Mouse (Mus musculus): Measurements from ENCODE around the gene Tm9sf2. TPM values are rescaled to one million over a fixed set of nuclear protein-coding genes. Genes with fewer than 3 reads are reported as not detected.
"Not testable (repeated sequence)": the region's sequence is repeated elsewhere in the genome, so short reads cannot be mapped to it uniquely, and the experiment has no call there.

Gene Tm9sf2
- polyA plus RNA-seq, 1 experiment from 2014 or later: 180 TPM

DNA sequence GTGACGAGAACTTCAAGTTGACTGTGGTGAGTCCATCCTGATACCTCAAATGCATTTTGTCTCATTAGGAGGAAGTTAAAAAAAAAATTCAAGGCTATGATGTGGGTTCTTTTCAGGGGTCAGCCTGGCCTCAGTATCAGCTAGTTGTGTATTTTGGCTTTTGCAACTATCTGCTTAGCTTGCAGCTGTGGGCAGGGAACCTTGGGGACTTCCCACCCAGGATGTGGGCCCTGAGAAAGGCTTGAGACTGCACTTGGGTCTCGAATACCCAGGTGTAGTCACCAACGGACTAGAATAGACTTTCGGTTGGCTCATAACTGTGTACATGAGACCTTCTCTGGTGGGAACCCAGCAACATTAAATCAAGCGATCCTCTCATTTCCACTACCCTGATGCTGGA lies 33.4 kb upstream of the Tm9sf2 start:
- H3K27me3 ChIP-seq: no peaks in the 10 kb centered on the region
- 0 out of 2 replicates have a peak, but pooled peaks cover 7% of the 10 kb centered on the region for H3K4me1 ChIP-seq
- 91% methylated on average over 5 of the region's 5 CpGs for WGBS
- no peak overlapping the region for H3K4me3 ChIP-seq (replicated peaks)
- H3K27ac ChIP-seq: no peak overlapping the region
- no peaks in the 10 kb centered on the region for H3K36me3 ChIP-seq
- ATAC-seq (replicated peaks; ENCODE audit: low FRiP score): no peak
- H3K9ac ChIP-seq: no peak overlapping the region
- no peak overlapping the region for H3K4me2 ChIP-seq
- H3K9me3 ChIP-seq (replicated peaks): no peaks in the 10 kb centered on the region

DNA sequence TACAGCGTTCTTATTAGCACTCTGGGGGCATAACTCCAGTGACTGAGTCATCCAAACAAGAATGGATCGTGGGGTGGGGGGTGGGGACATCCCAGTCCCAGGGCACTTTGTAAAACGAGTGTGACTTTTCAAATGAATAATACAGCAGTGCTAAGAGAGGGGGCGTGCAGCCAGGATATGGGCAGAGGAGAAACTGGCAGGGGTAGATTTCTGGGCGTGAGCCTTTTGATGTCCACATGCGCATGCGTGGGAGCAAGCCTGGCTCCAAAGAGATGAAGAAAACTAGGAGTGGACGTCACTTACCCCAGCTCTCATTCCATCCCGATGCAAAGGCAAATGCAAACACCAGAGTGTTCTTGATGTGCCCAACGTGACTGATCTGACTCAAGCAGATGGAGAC lies 32.5 kb upstream of the Tm9sf2 start:
- Histone ChIP-seq H3K9me3 (replicated peaks) (no peaks in the 10 kb centered on the region), H3K4me3 (replicated peaks) (no peak overlapping the region), H3K4me1 (0 out of 2 replicates have a peak, but pooled peaks cover 3% of the 10 kb centered on the region), H3K9ac (no peak overlapping the region), H3K27ac (no peak overlapping the region), H3K36me3 (no peaks in the 10 kb centered on the region), H3K27me3 (no peaks in the 10 kb centered on the region), H3K4me2 (no peak overlapping the region)
- 66% methylated on average over 10 of the region's 10 CpGs for WGBS
- ATAC-seq (replicated peaks; ENCODE audit: low FRiP score): no peak

DNA sequence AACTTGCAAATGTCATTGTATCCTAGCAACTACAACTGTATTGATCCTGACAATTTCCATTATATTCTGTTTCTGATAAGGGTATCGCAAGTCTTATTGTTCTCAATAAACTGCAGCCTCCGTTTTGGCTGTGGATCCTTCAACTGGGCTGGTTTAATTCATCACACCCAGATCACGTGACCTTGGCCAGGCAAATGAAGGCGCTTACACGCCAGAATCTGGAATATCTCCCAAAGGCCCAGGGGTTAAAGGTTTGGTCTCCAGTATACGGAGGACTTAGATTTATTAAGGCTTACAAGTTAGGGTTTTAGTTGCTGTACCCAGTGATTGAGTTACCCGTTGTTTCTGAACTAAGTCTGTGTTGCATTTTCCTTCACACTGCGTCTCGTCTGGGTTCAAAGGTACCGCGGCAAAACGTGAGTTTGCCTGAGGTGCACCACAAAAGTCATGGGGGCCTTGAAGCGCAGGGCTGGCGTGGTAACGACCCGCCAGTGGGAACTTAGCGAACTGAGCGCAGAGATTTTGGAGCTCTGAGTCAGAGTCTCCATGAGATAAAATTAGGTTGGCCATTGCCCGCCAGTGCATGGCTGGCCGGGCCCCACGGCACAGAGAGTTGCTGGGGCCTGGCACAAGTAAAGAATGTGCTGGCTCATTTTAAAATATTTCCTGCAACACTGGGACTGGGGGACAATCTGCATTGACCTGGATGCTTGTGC lies 31.2 kb upstream of the Tm9sf2 start:
- H3K4me3 ChIP-seq (replicated peaks): no peak overlapping the region
- no peak overlapping the region for H3K27ac ChIP-seq
- H3K4me1 ChIP-seq: no peaks in the 10 kb centered on the region
- no peaks in the 10 kb centered on the region for H3K36me3 ChIP-seq
- no peak for ATAC-seq (replicated peaks; ENCODE audit: low FRiP score)
- WGBS: 85% methylated on average over 21 of the region's 21 CpGs
- H3K4me2 ChIP-seq: no peak overlapping the region
- no peaks in the 10 kb centered on the region for H3K27me3 ChIP-seq
- no peaks in the 10 kb centered on the region for H3K9me3 ChIP-seq (replicated peaks)
- H3K9ac ChIP-seq: no peak overlapping the region

DNA sequence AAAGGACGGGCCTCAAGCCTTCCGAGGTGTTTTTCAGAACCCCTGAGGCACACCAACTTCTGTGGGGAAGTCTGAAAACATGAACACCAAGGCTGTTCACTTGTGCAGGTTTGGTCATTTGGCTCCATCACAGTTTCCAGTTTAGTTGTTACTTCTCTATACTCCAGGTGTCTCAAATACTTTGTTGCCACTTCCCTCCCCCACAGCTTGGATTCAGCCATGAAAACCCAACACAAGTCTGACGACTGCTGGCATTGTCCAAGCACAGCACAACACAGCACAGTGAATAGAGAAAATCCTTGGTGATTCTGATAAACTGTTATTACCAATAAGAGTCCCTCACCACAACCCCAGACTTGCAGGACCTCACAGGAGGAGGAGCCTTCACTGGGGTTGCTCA lies 29.8 kb upstream of the Tm9sf2 start:
- Histone ChIP-seq H3K4me2 (no peak overlapping the region), H3K27me3 (no peaks in the 10 kb centered on the region), H3K9me3 (replicated peaks) (no peaks in the 10 kb centered on the region), H3K4me1 (no peaks in the 10 kb centered on the region), H3K4me3 (replicated peaks) (no peak overlapping the region), H3K27ac (no peak overlapping the region), H3K36me3 (no peaks in the 10 kb centered on the region), H3K9ac (no peak overlapping the region)
- WGBS: 81% methylated on average over 3 of the region's 3 CpGs
- ATAC-seq (replicated peaks; ENCODE audit: low FRiP score): no peak

DNA sequence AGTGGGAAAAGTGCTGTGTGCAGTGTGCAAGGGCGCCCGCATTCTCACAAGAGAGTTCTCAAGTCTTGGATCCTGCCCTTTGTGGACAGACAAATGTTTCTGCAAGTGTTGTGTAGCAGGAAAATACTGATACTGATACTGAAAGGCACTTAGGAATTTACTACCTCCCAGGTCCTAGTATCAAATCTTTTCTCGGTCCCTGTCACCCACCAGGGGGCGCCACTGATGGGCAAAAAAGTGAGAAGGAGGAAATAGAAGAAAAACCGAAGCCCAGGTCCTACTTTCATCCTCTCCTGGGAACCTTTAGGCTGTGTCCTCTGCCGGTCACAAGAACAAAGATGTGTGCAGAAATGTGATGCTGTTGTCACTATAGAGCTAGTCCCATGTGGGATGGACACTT lies 27.4 kb upstream of the Tm9sf2 start:
- Histone ChIP-seq H3K27me3 (no peaks in the 10 kb centered on the region), H3K4me2 (no peak overlapping the region), H3K36me3 (no peaks in the 10 kb centered on the region), H3K4me1 (no peaks in the 10 kb centered on the region), H3K4me3 (replicated peaks) (no peak overlapping the region), H3K27ac (no peak overlapping the region), H3K9ac (no peak overlapping the region), H3K9me3 (replicated peaks) (no peaks in the 10 kb centered on the region)
- ATAC-seq (replicated peaks; ENCODE audit: low FRiP score): no peak
- 52% methylated on average over 6 of the region's 6 CpGs for WGBS

DNA sequence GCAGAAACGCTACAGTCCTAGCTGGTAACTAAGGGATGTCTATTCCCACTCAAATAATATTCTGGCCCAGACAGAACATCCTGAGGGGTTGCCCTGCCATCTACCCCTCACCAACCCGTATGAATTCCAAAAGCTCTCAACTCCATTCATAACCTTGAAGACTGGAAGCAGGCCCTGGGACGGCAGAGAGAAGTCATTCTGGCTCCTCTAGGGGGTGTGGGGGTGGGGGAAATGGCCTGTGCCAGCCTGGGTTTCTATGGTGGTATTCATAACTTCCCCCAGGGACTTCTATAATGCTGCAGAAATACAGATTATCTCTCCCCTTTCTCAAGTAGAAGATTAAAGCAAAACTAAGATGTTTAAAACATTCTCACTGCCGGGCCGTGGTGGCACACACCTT lies 26.9 kb upstream of the Tm9sf2 start:
- ATAC-seq (replicated peaks; ENCODE audit: low FRiP score): no peak
- 84% methylated on average over 5 of the region's 5 CpGs for WGBS
- H3K36me3 ChIP-seq: no peaks in the 10 kb centered on the region

DNA sequence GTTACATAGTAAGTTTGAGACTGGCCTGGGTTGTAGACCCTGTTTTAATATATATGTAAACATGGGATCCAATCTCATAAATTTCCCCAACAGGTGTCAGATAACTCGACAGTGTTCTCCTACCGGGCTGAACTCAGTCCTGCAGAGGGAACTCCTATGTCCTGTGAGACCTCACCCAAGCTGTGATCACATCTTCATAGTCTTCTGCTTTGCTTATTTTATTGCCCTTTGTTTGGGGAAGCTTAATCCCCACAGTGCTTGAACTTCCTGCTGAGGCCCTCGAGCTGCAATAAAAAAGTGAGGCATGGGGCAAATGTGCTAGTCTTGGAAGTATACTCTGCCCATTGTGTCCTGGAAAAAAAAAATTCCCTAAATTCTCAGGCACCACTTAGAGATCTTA lies 25.5 kb upstream of the Tm9sf2 start:
- WGBS: 18% methylated on average over 3 of the region's 3 CpGs
- Histone ChIP-seq H3K4me1 (no peaks in the 10 kb centered on the region), H3K4me3 (replicated peaks) (no peak overlapping the region), H3K27me3 (no peaks in the 10 kb centered on the region), H3K4me2 (no peak overlapping the region), H3K9ac (no peak overlapping the region), H3K36me3 (no peaks in the 10 kb centered on the region), H3K9me3 (replicated peaks) (0 out of 2 replicates have a peak, but pooled peaks cover 8% of the 10 kb centered on the region), H3K27ac (no peak overlapping the region)
- no peak for ATAC-seq (replicated peaks; ENCODE audit: low FRiP score)

More for the DNA sequence above, 26.9 kb upstream of the Tm9sf2 start:
- no peak overlapping the region for H3K9ac ChIP-seq
- no peaks in the 10 kb centered on the region for H3K4me1 ChIP-seq
- H3K9me3 ChIP-seq (replicated peaks): 0 out of 2 replicates have a peak, but pooled peaks cover 3% of the 10 kb centered on the region
- H3K4me3 ChIP-seq (replicated peaks): no peak overlapping the region
- H3K27me3 ChIP-seq: no peaks in the 10 kb centered on the region
- no peak overlapping the region for H3K27ac ChIP-seq
- no peak overlapping the region for H3K4me2 ChIP-seq

DNA sequence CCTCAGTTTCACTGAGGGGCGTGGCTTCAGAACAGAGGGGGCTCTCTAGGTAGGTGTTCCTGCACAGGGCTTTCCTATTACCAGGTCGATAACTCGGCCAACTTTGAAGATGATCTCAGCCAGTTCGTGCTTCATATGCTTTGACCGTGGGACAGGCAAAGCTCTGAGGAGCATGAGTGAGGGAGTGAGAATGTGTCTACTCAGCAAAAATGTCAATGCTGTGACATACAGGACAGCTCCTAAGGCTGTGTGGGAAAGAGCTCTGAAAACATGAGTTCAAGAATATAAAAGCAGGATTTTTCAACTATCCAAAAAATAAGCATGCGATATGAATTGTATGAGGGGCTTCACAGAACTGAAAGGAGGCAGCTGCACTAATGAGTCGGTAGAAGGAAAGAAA lies 23.3 kb upstream of the Tm9sf2 start:
- Histone ChIP-seq H3K27me3 (no peaks in the 10 kb centered on the region), H3K4me2 (no peak overlapping the region), H3K9ac (no peak overlapping the region), H3K36me3 (no peaks in the 10 kb centered on the region), H3K4me3 (replicated peaks) (no peak overlapping the region), H3K9me3 (replicated peaks) (0 out of 2 replicates have a peak, but pooled peaks cover 8% of the 10 kb centered on the region), H3K4me1 (no peaks in the 10 kb centered on the region), H3K27ac (no peak overlapping the region)
- 82% methylated on average over 7 of the region's 7 CpGs for WGBS
- ATAC-seq (replicated peaks; ENCODE audit: low FRiP score): no peak

DNA sequence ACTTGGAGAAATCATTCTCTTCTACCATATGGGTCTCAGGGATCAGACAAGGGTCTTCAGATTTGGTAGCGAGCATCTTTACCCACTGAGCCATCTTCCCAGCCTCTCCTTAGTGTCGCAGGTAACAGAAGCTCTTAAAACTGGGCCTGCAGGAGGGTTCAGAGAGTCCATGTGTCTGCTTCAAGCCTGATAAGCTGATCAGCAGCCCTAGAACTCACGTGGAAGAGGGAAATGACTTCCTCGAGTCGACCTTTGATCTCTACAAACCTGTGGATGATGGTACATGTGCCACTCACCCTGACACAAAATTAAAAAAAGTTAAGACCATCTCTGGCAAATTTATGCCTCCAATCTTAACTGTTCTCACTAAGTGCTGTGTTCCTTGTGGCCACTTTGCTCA lies 18.9 kb upstream of the Tm9sf2 start:
- 82% methylated on average over 5 of the region's 5 CpGs for whole genome bisulfite sequencing
- Histone ChIP-seq H3K4me1 (no peaks in the 10 kb centered on the region), H3K27ac (no peak overlapping the region), H3K9ac (no peak overlapping the region), H3K36me3 (no peaks in the 10 kb centered on the region), H3K9me3 (replicated peaks) (0 out of 2 replicates have a peak, but pooled peaks cover 8% of the 10 kb centered on the region), H3K4me3 (replicated peaks) (no peak overlapping the region), H3K27me3 (no peaks in the 10 kb centered on the region), H3K4me2 (no peak overlapping the region)
- ATAC-seq (replicated peaks; ENCODE audit: low FRiP score): no peak

DNA sequence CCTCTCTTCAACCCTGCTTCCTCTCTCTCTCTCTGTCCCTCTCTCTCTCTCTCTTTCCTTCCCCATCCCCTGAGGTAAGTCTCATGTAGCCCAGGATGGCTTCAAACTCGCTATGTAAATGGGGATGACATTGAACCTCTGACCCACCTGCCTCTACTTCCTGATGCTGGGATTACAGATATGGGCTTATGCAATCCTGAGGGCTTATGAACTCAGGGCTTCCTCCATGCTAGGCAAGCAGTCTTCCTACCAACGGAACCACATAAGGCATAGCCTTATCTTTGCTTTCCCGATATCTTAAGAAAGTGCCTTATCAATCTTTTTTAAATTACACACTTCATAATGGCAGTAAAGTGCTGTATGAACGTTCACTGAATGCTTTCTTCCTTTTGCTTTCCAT lies 14.5 kb upstream of the Tm9sf2 start:
- ATAC-seq (replicated peaks; ENCODE audit: low FRiP score): no peak
- WGBS: 78% methylated on average over 4 of the region's 4 CpGs
- H3K9ac ChIP-seq: no peak overlapping the region

DNA sequence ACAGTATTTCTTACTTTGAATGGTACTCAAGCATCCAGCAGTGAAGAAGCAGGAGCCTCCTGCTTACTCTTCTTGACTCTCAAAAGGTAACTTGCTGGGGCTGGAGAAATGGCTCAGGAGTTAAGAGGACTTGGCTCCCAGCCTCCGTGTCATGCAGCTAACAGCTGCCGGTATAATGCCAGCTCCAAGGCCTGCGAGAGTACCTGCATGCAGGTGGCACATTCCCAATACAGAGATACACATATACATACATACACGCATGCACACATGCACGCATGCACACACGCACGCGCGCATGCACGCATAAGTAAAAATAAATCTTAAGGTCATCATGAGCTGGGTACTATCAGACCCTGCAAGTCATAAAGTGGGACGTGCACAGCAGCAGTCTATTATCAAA lies 10.5 kb upstream of the Tm9sf2 start:
- Histone ChIP-seq H3K27ac (no peak overlapping the region), H3K36me3 (no peaks in the 10 kb centered on the region), H3K9ac (no peak overlapping the region), H3K4me1 (no peaks in the 10 kb centered on the region), H3K27me3 (no peaks in the 10 kb centered on the region), H3K9me3 (replicated peaks) (no peaks in the 10 kb centered on the region), H3K4me2 (no peak overlapping the region), H3K4me3 (replicated peaks) (no peak overlapping the region)
- 96% methylated on average over 11 of the region's 11 CpGs for WGBS
- ATAC-seq (replicated peaks; ENCODE audit: low FRiP score): no peak

More for the DNA sequence above, 14.5 kb upstream of the Tm9sf2 start:
- no peaks in the 10 kb centered on the region for H3K9me3 ChIP-seq (replicated peaks)
- H3K27ac ChIP-seq: no peak overlapping the region
- H3K4me1 ChIP-seq: no peaks in the 10 kb centered on the region
- H3K4me2 ChIP-seq: no peak overlapping the region
- H3K27me3 ChIP-seq: no peaks in the 10 kb centered on the region
- H3K4me3 ChIP-seq (replicated peaks): no peak overlapping the region
- H3K36me3 ChIP-seq: no peaks in the 10 kb centered on the region

DNA sequence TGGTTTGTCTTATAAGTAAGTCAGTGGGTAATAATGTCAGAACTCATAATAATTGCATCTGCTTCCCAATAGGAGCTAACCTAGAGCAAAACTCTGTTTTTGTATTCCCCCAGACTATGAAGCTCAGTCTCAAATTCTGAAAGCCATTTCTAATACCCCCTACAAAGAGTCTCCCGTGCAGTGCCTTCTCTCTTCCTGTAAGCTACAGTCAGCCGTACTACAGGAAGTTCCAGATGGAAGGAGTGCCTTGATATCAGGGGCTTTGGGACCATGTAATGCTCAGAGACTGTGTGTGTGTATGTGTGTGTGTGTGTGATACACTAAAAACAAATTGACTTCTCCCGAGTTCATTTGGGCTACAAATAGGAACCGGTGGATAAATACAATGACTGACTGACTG lies 7.3 kb upstream of the Tm9sf2 start:
- no peaks in the 10 kb centered on the region for H3K36me3 ChIP-seq
- peaks cover 2% of the 10 kb centered on the region; the same call in 1 of the 2 replicates for H3K4me1 ChIP-seq
- no peak overlapping the region for H3K4me3 ChIP-seq (replicated peaks)
- no peak overlapping the region for H3K9ac ChIP-seq
- no peak overlapping the region for H3K27ac ChIP-seq
- no peak overlapping the region for H3K4me2 ChIP-seq
- ATAC-seq (replicated peaks; ENCODE audit: low FRiP score): no peak
- WGBS: 67% methylated on average over 4 of the region's 4 CpGs
- H3K27me3 ChIP-seq: no peaks in the 10 kb centered on the region
- H3K9me3 ChIP-seq (replicated peaks): no peaks in the 10 kb centered on the region

DNA sequence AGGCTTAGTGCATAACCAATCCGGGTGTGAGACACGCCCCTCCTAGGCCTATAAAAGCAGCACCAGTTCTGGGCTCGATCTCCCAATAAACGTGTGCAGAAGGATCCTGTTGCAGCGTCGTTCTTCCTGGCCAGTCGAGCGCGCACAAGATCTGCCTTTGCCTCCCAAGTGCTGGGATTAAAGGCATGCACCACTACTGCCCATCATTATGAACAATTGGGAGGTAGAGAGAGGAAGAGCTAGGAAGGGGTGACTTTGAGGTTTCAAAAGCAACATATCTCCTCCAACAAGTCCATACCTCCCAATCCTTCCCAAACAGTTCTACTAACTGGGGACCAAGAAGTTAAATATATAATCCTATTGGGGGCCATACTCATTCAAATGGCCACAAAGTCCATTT lies 4.9 kb upstream of the Tm9sf2 start:
- WGBS: 78% methylated on average over 9 of the region's 9 CpGs
- not testable (repeated sequence) for H3K27me3 ChIP-seq; H3K27ac ChIP-seq; H3K9me3 ChIP-seq (replicated peaks); H3K9ac ChIP-seq; H3K36me3 ChIP-seq; H3K4me2 ChIP-seq; H3K4me3 ChIP-seq (replicated peaks); ATAC-seq (replicated peaks; ENCODE audit: low FRiP score)
- H3K4me1 ChIP-seq: peaks cover 16% of the 10 kb centered on the region

Measured in kidney, embryonic 15.5 days (tissue).